Mouse (Mus musculus) intestine, embryonic 14.5 days (tissue): ENCODE measurements around the gene Fam126a. TPM values are rescaled to one million over a fixed set of nuclear protein-coding genes. Genes with fewer than 3 reads are reported as not detected.

ENCODE experiments used
- ATAC-seq: fragments of 200-750 bp; cut with Nextera tagmentation; replicated peaks from 2 replicates; pipeline ENCODE4 v1.8.0; 2017; ENCODE audit warnings: low read depth, moderate number of reproducible peaks, moderate TSS enrichment, moderate library complexity; ENCODE audit not compliant: low FRiP score, low TSS enrichment
- DNase-seq: peaks from one replicate; pipeline ENCODE4 v3.0.0-alpha.2; 2018; ENCODE audit warnings: low spot score
- H3K27ac ChIP-seq: fragments of 300-500 bp; sonication (generic); 2 replicates; pipeline ENCODE4 v1.5.1; 2014; ENCODE audit warnings: low read depth, mild to moderate bottlenecking, control low read depth
- H3K27me3 ChIP-seq: fragments of 300-500 bp; sonication (generic); replicated peaks from 2 replicates; pipeline ENCODE4 v1.6.1; 2014; ENCODE audit warnings: low read length, control low read depth; ENCODE audit not compliant: control insufficient read depth, insufficient read depth
- H3K36me3 ChIP-seq: fragments of 300-500 bp; sonication (generic); 2 replicates; pipeline ENCODE4 v1.6.1; 2014; ENCODE audit warnings: low read length, control low read depth; ENCODE audit not compliant: control insufficient read depth, insufficient read depth
- H3K4me1 ChIP-seq: fragments of 300-500 bp; sonication (generic); replicated peaks from 2 replicates; pipeline ENCODE4 v1.6.1; 2014; ENCODE audit warnings: low read length, control low read depth, mixed read lengths; ENCODE audit not compliant: control insufficient read depth, insufficient read depth
- H3K4me2 ChIP-seq: fragments of 300-500 bp; sonication (generic); 2 replicates; pipeline ENCODE4 v1.6.1; 2014; ENCODE audit warnings: low read length
- H3K4me3 ChIP-seq: fragments of 300-500 bp; sonication (generic); 2 replicates; pipeline ENCODE4 v1.5.1; 2014; ENCODE audit warnings: low read depth, low read length, control low read depth, mixed read lengths
- H3K9ac ChIP-seq: fragments of 300-500 bp; sonication (generic); 2 replicates; pipeline ENCODE4 v1.6.1; 2014; ENCODE audit warnings: mild to moderate bottlenecking, low read length
- H3K9me3 ChIP-seq: fragments of 300-500 bp; sonication (generic); 2 replicates; pipeline ENCODE4 v1.6.1; 2016; ENCODE audit warnings: low read length, control low read depth; ENCODE audit not compliant: control insufficient read depth
- WGBS: fragments of 180-500 bp; shearing (Covaris S2); extraction: QIAGEN DNeasy Blood & Tissue Kit; methylation state at CpG from one replicate; pipeline ENCODE4 v1.1.7; 2014; 5-methylcytosine and 5-hydroxymethylcytosine counted together
- polyA plus RNA-seq: library from polyadenylated mRNA; unstranded; fragments of >200 nt; fragmentation: Nextera tagmentation; extraction: Ambion mirVana; gene quantifications from 2 replicates; pipeline ENCODE4 v1.2.1, GENCODE M21; 2014

The Fam126a gene
- polyA plus RNA-seq, 1 experiment from 2014 or later, result 21.7 TPM

GRCm38 (mm10) chr5:24060949-24061348 lies 30.5 kb upstream of the Fam126a start:
- H3K9me3 ChIP-seq, result 0 out of 2 replicates have a peak, but pooled peaks cover 3% of the 10 kb centered on the region
- ATAC-seq (no peak), DNase-seq (no peak)
- WGBS, result 47% methylated on average over 3 of the region's 3 CpGs
- no peak overlapping the region for H3K27ac ChIP-seq
- H3K4me1 ChIP-seq, result no peaks in the 10 kb centered on the region
- H3K9ac ChIP-seq, result no peak overlapping the region
- H3K27me3 ChIP-seq, result no peaks in the 10 kb centered on the region
- H3K4me2 ChIP-seq, result no peak overlapping the region
- no peaks in the 10 kb centered on the region for H3K36me3 ChIP-seq
- H3K4me3 ChIP-seq, result no peak overlapping the region

GRCm38 (mm10) chr5:24057592-24057991 lies 27.1 kb upstream of the Fam126a start:
- WGBS, result 72% methylated on average over 3 of the region's 3 CpGs
- H3K27ac ChIP-seq, result no peak overlapping the region
- ATAC-seq (no peak), DNase-seq (no peak)
- H3K27me3 ChIP-seq, result no peaks in the 10 kb centered on the region
- no peak overlapping the region for H3K4me2 ChIP-seq
- H3K36me3 ChIP-seq, result no peaks in the 10 kb centered on the region
- no peak overlapping the region for H3K4me3 ChIP-seq
- H3K4me1 ChIP-seq, result peaks cover 7% of the 10 kb centered on the region; the same call in 1 of the 2 replicates
- peaks cover 3% of the 10 kb centered on the region; the same call in 1 of the 2 replicates for H3K9me3 ChIP-seq
- no peak overlapping the region for H3K9ac ChIP-seq

GRCm38 (mm10) chr5:24056865-24057264 lies 26.4 kb upstream of the Fam126a start:
- H3K36me3 ChIP-seq, result no peaks in the 10 kb centered on the region
- no peak overlapping the region for H3K4me3 ChIP-seq
- H3K27me3 ChIP-seq, result no peaks in the 10 kb centered on the region
- H3K9ac ChIP-seq, result no peak overlapping the region
- no peak for ATAC-seq
- H3K4me1 ChIP-seq, result peaks cover 7% of the 10 kb centered on the region; the same call in 1 of the 2 replicates
- H3K27ac ChIP-seq, result no peak overlapping the region
- 87% methylated on average over 2 of the region's 2 CpGs for WGBS
- no peak overlapping the region for H3K4me2 ChIP-seq
- peaks cover 3% of the 10 kb centered on the region; the same call in 1 of the 2 replicates for H3K9me3 ChIP-seq
- DNase-seq, result no peak

GRCm38 (mm10) chr5:24054382-24054781 lies 23.9 kb upstream of the Fam126a start:
- Histone ChIP-seq H3K36me3 (no peaks in the 10 kb centered on the region), H3K4me3 (no peak overlapping the region), H3K4me1 (peaks cover 7% of the 10 kb centered on the region; the same call in 1 of the 2 replicates), H3K27me3 (no peaks in the 10 kb centered on the region), H3K4me2 (no peak overlapping the region), H3K9ac (no peak overlapping the region), H3K27ac (no peak overlapping the region), H3K9me3 (peaks cover 3% of the 10 kb centered on the region; the same call in 1 of the 2 replicates)
- no peak for ATAC-seq
- 92% methylated on average over 3 of the region's 3 CpGs for WGBS
- no peak for DNase-seq

GRCm38 (mm10) chr5:24053245-24054190 lies 23.0 kb upstream of the Fam126a start:
- Histone ChIP-seq H3K27ac (no peak overlapping the region), H3K36me3 (no peaks in the 10 kb centered on the region), H3K9me3 (peaks cover 3% of the 10 kb centered on the region; the same call in 1 of the 2 replicates), H3K27me3 (no peaks in the 10 kb centered on the region), H3K4me1 (peaks cover 7% of the 10 kb centered on the region; the same call in 1 of the 2 replicates), H3K4me2 (no peak overlapping the region), H3K9ac (no peak overlapping the region), H3K4me3 (no peak overlapping the region)
- WGBS, result 42% methylated on average over 9 of the region's 9 CpGs
- DNase-seq (no peak), ATAC-seq (no peak)

- 55% methylated on average over 16 of the region's 16 CpGs for WGBS
- no peak overlapping the region for H3K27ac ChIP-seq
- H3K9ac ChIP-seq, result no peak overlapping the region
- no peak overlapping the region for H3K4me2 ChIP-seq
- H3K9me3 ChIP-seq, result no peaks in the 10 kb centered on the region; the same call in 1 of the 2 replicates
- no peaks in the 10 kb centered on the region for H3K36me3 ChIP-seq
- no peak overlapping the region for H3K4me3 ChIP-seq
- ATAC-seq, result no peak
- H3K27me3 ChIP-seq, result no peaks in the 10 kb centered on the region
- no peak for DNase-seq
- H3K4me1 ChIP-seq, result peaks cover 7% of the 10 kb centered on the region; the same call in 1 of the 2 replicates
These were observed 21.5 kb upstream of the Fam126a start for GRCm38 (mm10) chr5:24051755-24052675.

GRCm38 (mm10) chr5:24047821-24048220 lies 17.3 kb upstream of the Fam126a start:
- Histone ChIP-seq H3K36me3 (no peaks in the 10 kb centered on the region), H3K4me3 (no peak overlapping the region), H3K9ac (no peak overlapping the region), H3K4me2 (no peak overlapping the region), H3K9me3 (no peaks in the 10 kb centered on the region), H3K27me3 (no peaks in the 10 kb centered on the region), H3K4me1 (0 out of 2 replicates have a peak, but pooled peaks cover 3% of the 10 kb centered on the region), H3K27ac (no peak overlapping the region)
- DNase-seq (no peak), ATAC-seq (no peak)
- 30% methylated on average over 1 of the region's 1 CpGs for WGBS

- ATAC-seq (no peak), DNase-seq (no peak)
- Histone ChIP-seq H3K9ac (no peak overlapping the region), H3K27ac (no peak overlapping the region), H3K27me3 (no peaks in the 10 kb centered on the region), H3K36me3 (no peaks in the 10 kb centered on the region), H3K4me2 (no peak overlapping the region), H3K9me3 (no peaks in the 10 kb centered on the region), H3K4me3 (no peak overlapping the region), H3K4me1 (0 out of 2 replicates have a peak, but pooled peaks cover 3% of the 10 kb centered on the region)
- 82% methylated on average over 7 of the region's 7 CpGs for WGBS
These were observed 16.5 kb upstream of the Fam126a start for GRCm38 (mm10) chr5:24047001-24047400.
